Comparison of ENCODE assay signal across 24 mouse cellular contexts in genomic region chr3:88078204-88078603, GRCm38 (mm10). TPM values are rescaled to one million over a fixed set of nuclear protein-coding genes. Genes with fewer than 3 reads are reported as not detected.
A peak's percentile ranks its signal among the peaks of the same experiment; 100 is the strongest.
DNase-seq lines count a peak whose midpoint lies in the region; ATAC-seq and TF ChIP-seq lines count a peak whose summit lies in the region.
"Had no signal": no experiment of that assay in that cellular context is flagged by ENCODE, and none has a peak within 500 bp of the region (broad histone marks: within the 10 kb centered on the region; RNA-seq: fewer than 3 reads in every experiment).

TSS of gene Ttc24 (minus strand) at chr3:88078304.

- no peak for TF ChIP-seq CTCF in testis, adult 2 months (IDR thresholded peaks at IDR 0.05; ENCODE audit: control insufficient read depth, insufficient read depth, insufficient replicate concordance, low read depth, low read length)

- H3K4me1 ChIP-seq in embryonic facial prominence, embryonic 13.5 days, result peaks cover 16% of the 10 kb centered on the region
- H3K4me1 ChIP-seq in embryonic facial prominence, embryonic 10.5 days, result peaks cover 17% of the 10 kb centered on the region
- H3K4me1 ChIP-seq in liver, embryonic 12.5 days, result peaks cover 15% of the 10 kb centered on the region
- peaks cover 2% of the 10 kb centered on the region; the same call in 1 of the 2 replicates for H3K4me1 ChIP-seq in liver, embryonic 11.5 days (replicated peaks; ENCODE audit: control insufficient read depth, insufficient read depth, low read length)
- peaks cover 10% of the 10 kb centered on the region for H3K4me1 ChIP-seq in testis, adult 2 months (ENCODE audit: control insufficient read depth, insufficient read depth, low read length)

- no peak within 1 kb of the TSS for H3K27ac ChIP-seq in embryonic facial prominence, embryonic 13.5 days
- H3K27ac ChIP-seq in embryonic facial prominence, embryonic 10.5 days (replicated peaks), result no peak within 1 kb of the TSS
- H3K27ac ChIP-seq in liver, embryonic 12.5 days, result no peak within 1 kb of the TSS
- H3K27ac ChIP-seq in liver, embryonic 11.5 days (ENCODE audit: low read depth, low read length), result no peak within 1 kb of the TSS
- H3K27ac ChIP-seq in testis, adult 2 months (ENCODE audit: control insufficient read depth, insufficient read depth, low read depth, low read length), result no peak within 1 kb of the TSS
- H3K27ac ChIP-seq: embryonic facial prominence, embryonic 12.5 days; forebrain, embryonic 10.5 days; forebrain, embryonic 13.5 days; heart, embryonic 15.5 days; hindbrain, embryonic 12.5 days; hindbrain, embryonic 15.5 days had no signal

- H3K36me3 ChIP-seq in embryonic facial prominence, embryonic 13.5 days, result no peaks in the 10 kb centered on the region
- H3K36me3 ChIP-seq in embryonic facial prominence, embryonic 10.5 days (replicated peaks), result no peaks in the 10 kb centered on the region
- H3K36me3 ChIP-seq in liver, embryonic 12.5 days, result no peaks in the 10 kb centered on the region
- H3K36me3 ChIP-seq in liver, embryonic 11.5 days (ENCODE audit: control insufficient read depth, insufficient read depth, low read length), result no peaks in the 10 kb centered on the region
- H3K36me3 ChIP-seq in testis, adult 2 months (ENCODE audit: control insufficient read depth, insufficient read depth, low read length), result no peaks in the 10 kb centered on the region
- H3K36me3 ChIP-seq: embryonic facial prominence, embryonic 12.5 days; forebrain, embryonic 10.5 days; heart, embryonic 15.5 days; hindbrain, embryonic 12.5 days; hindbrain, embryonic 15.5 days had no signal

- H3K9ac ChIP-seq in embryonic facial prominence, embryonic 13.5 days, result peak within 1 kb of the TSS; percentile 27; the same call in 1 of the 2 replicates
- 0 out of 2 replicates have a peak within 1 kb of the TSS, but pooled peaks have one; percentile 14 for H3K9ac ChIP-seq in liver, embryonic 12.5 days
- no peak within 1 kb of the TSS for H3K9ac ChIP-seq in liver, embryonic 11.5 days (ENCODE audit: low read depth, low read length)
- H3K9ac ChIP-seq: embryonic facial prominence, embryonic 12.5 days; forebrain, embryonic 13.5 days; heart, embryonic 15.5 days; hindbrain, embryonic 12.5 days; hindbrain, embryonic 15.5 days had no signal

- ATAC-seq in embryonic facial prominence, embryonic 13.5 days (ENCODE audit: insufficient number of reproducible peaks, insufficient read depth, low FRiP score, low TSS enrichment, low read depth), result no peak
- no peak for ATAC-seq in liver, embryonic 12.5 days
- ATAC-seq in liver, embryonic 11.5 days (replicated peaks; ENCODE audit: low FRiP score), result no peak
- ATAC-seq: activated CD4-positive, CD25-positive, alpha-beta regulatory T cell, adult 4 months; forebrain, embryonic 13.5 days; forebrain, embryonic 16.5 days had no signal

- WGBS in embryonic facial prominence, embryonic 13.5 days, result 66% methylated on average over 4 of the region's 4 CpGs
- WGBS in embryonic facial prominence, embryonic 10.5 days, result 75% methylated on average over 4 of the region's 4 CpGs
- WGBS in liver, embryonic 12.5 days (ENCODE audit: insufficient replicate concordance), result 68% methylated on average over 4 of the region's 4 CpGs
- WGBS in liver, embryonic 11.5 days, result 70% methylated on average over 4 of the region's 4 CpGs

- H3K27me3 ChIP-seq in embryonic facial prominence, embryonic 13.5 days, result peaks cover 3% of the 10 kb centered on the region; the same call in 1 of the 2 replicates
- H3K27me3 ChIP-seq in embryonic facial prominence, embryonic 10.5 days (replicated peaks; ENCODE audit: low read depth, poor library complexity, severe bottlenecking), result 0 out of 2 replicates have a peak, but pooled peaks cover 3% of the 10 kb centered on the region
- peaks cover 40% of the 10 kb centered on the region for H3K27me3 ChIP-seq in liver, embryonic 12.5 days (replicated peaks)
- H3K27me3 ChIP-seq in liver, embryonic 11.5 days (replicated peaks; ENCODE audit: control insufficient read depth, insufficient read depth, low read length), result no peaks in the 10 kb centered on the region; the same call in 1 of the 2 replicates
- H3K27me3 ChIP-seq in testis, adult 2 months (ENCODE audit: control insufficient read depth, insufficient read depth, low read length), result no peaks in the 10 kb centered on the region
- H3K27me3 ChIP-seq: hindbrain, embryonic 15.5 days had no signal

- no peak within 1 kb of the TSS for H3K4me2 ChIP-seq in embryonic facial prominence, embryonic 13.5 days
- H3K4me2 ChIP-seq in liver, embryonic 12.5 days, result no peak within 1 kb of the TSS
- H3K4me2 ChIP-seq in liver, embryonic 11.5 days, result no peak within 1 kb of the TSS
- H3K4me2 ChIP-seq: embryonic facial prominence, embryonic 12.5 days; forebrain, embryonic 13.5 days; heart, embryonic 11.5 days; heart, embryonic 15.5 days; hindbrain, embryonic 12.5 days; hindbrain, embryonic 15.5 days had no signal

- DNase-seq in embryonic facial prominence, embryonic 10.5 days (ENCODE audit: low spot score), result no peak
- DNase-seq in liver, embryonic 11.5 days (ENCODE audit: low spot score), result no peak
- DNase-seq in testis, postnatal 14 days (ENCODE audit: low spot score), result no peak
- DNase-seq: adrenal gland, adult 8-10 months; adrenal gland, postnatal 25 days; cerebellum, adult 18-20 months; cerebellum, adult 9-10 months; cerebellum, postnatal 14 days; gastrocnemius, postnatal 10 days; gastrocnemius, postnatal 36 days; heart, postnatal 10 days had no signal

- TF ChIP-seq POLR2A in testis, adult 2 months (IDR thresholded peaks at IDR 0.05; ENCODE audit: control insufficient read depth, low read depth, low read length), result no peak

- H3K9me3 ChIP-seq in embryonic facial prominence, embryonic 13.5 days, result no peaks in the 10 kb centered on the region
- no peaks in the 10 kb centered on the region for H3K9me3 ChIP-seq in embryonic facial prominence, embryonic 10.5 days
- no peaks in the 10 kb centered on the region for H3K9me3 ChIP-seq in liver, embryonic 12.5 days (replicated peaks)
- H3K9me3 ChIP-seq in liver, embryonic 11.5 days (ENCODE audit: control insufficient read depth, low read length), result no peaks in the 10 kb centered on the region
- H3K9me3 ChIP-seq: embryonic facial prominence, embryonic 12.5 days; forebrain, embryonic 10.5 days; forebrain, embryonic 13.5 days; heart, embryonic 15.5 days; hindbrain, embryonic 12.5 days; hindbrain, embryonic 15.5 days had no signal

- H3K4me3 ChIP-seq in embryonic facial prominence, embryonic 13.5 days, result no peak within 1 kb of the TSS
- H3K4me3 ChIP-seq in embryonic facial prominence, embryonic 10.5 days, result no peak within 1 kb of the TSS
- H3K4me3 ChIP-seq in liver, embryonic 12.5 days, result no peak within 1 kb of the TSS
- no peak within 1 kb of the TSS for H3K4me3 ChIP-seq in liver, embryonic 11.5 days (ENCODE audit: low read depth, low read length)
- no peak within 1 kb of the TSS for H3K4me3 ChIP-seq in testis, adult 2 months (ENCODE audit: control insufficient read depth, low read depth, low read length)
- H3K4me3 ChIP-seq: embryonic facial prominence, embryonic 12.5 days; forebrain, embryonic 10.5 days; forebrain, embryonic 13.5 days; heart, embryonic 15.5 days; hindbrain, embryonic 12.5 days; hindbrain, embryonic 15.5 days had no signal

RNA-seq across cellular contexts. Expression of gene Ttc24, which starts in this region (rescaled TPM):
- polyA plus RNA-seq in embryonic facial prominence, embryonic 13.5 days (2015; fragmentation: Nextera tagmentation; extraction: Ambion mirVana), result 0.11 and 0.19 TPM in 2 replicates
- 0.09 and 0.24 TPM in 2 replicates for polyA plus RNA-seq in embryonic facial prominence, embryonic 10.5 days (2016; fragmentation: Nextera tagmentation; extraction: Ambion mirVana)
- not detected in 2 replicates for polyA plus RNA-seq in liver, embryonic 12.5 days (2016; fragmentation: Nextera tagmentation; extraction: Ambion mirVana)
- not detected in 2 replicates for polyA plus RNA-seq in liver, embryonic 11.5 days (2014; fragmentation: Nextera tagmentation; extraction: Ambion mirVana)
- 176 and 193 TPM in 2 replicates for polyA plus RNA-seq in testis, adult 2 months (2012; rRNA removed)
- polyA plus RNA-seq: activated CD4-positive, CD25-positive, alpha-beta regulatory T cell, adult 4 months; forebrain, embryonic 10.5 days; forebrain, embryonic 13.5 days; forebrain, embryonic 16.5 days; heart, embryonic 11.5 days; heart, embryonic 15.5 days; hindbrain, embryonic 15.5 days; intestine, embryonic 14.5 days had no signal

Comparison
In these comparisons a context has a peak if more than half of its experiments do, and no peak if none do; other contexts are left out.
1. RNA of gene Ttc24 (polyA plus RNA-seq): 176 to 193 TPM in testis, adult 2 months; 0.09 to 0.24 TPM in embryonic facial prominence, embryonic 10.5 days, 0.11 to 0.19 TPM in embryonic facial prominence, embryonic 13.5 days, not detected in liver, embryonic 12.5 days and not detected in liver, embryonic 11.5 days; every median in the first group is over 100 times any median in the second.